Mouse (Mus musculus): ENCODE measurements around the gene Capn8.

- TF ChIP-seq CTCF (IDR thresholded peaks at IDR 0.05; ENCODE audit: borderline replicate concordance, control insufficient read depth, extremely low read depth, insufficient read depth, low read length, poor library complexity) = no peak
- no peak for TF ChIP-seq POLR2A (IDR thresholded peaks at IDR 0.05; ENCODE audit: control insufficient read depth, extremely low read depth, insufficient read depth, low read length, poor library complexity)
Observed at GRCm38 (mm10) chr1:182564408-182565120, at the start of gene Capn8.
